Mouse (Mus musculus): Measurements from ENCODE around the gene Itk. TPM values are rescaled to one million over a fixed set of nuclear protein-coding genes. Genes with fewer than 3 reads are reported as not detected.

Gene Itk
- total RNA-seq, 2 experiments from 2014 or later: 0.36 to 0.58 TPM

- peak in 1 of 2 experiments; percentile 8 for DNase-seq (ENCODE audit: low spot score in 2 of 2)
These were observed 27.0 kb downstream of the Itk start for GRCm38 (mm10) chr11:46362061-46363022.

- no peak for DNase-seq (ENCODE audit: low spot score in 2 of 2)
These were observed 28.2 kb downstream of the Itk start for GRCm38 (mm10) chr11:46360991-46361665.

GRCm38 (mm10) chr11:46358369-46358768 is 30.9 kb downstream of the Itk start:
- no peak for DNase-seq (ENCODE audit: low spot score in 2 of 2)

- DNase-seq (ENCODE audit: low spot score in 2 of 2): no peak
These were observed 39.5 kb downstream of the Itk start for GRCm38 (mm10) chr11:46349681-46350410.

- no peak for DNase-seq (ENCODE audit: low spot score in 2 of 2)
These were observed 40.9 kb downstream of the Itk start for GRCm38 (mm10) chr11:46348416-46348815.

- no peak for DNase-seq (ENCODE audit: low spot score in 2 of 2)
These were observed 41.6 kb downstream of the Itk start for GRCm38 (mm10) chr11:46347756-46348155.

GRCm38 (mm10) chr11:46343886-46344546 is 45.3 kb downstream of the Itk start:
- no peak for DNase-seq (ENCODE audit: low spot score in 2 of 2)

- no peak for DNase-seq (ENCODE audit: low spot score in 2 of 2)
These were observed 47.4 kb downstream of the Itk start for GRCm38 (mm10) chr11:46341960-46342359.

- DNase-seq (ENCODE audit: low spot score in 2 of 2): no peak
These were observed 53.3 kb downstream of the Itk start for GRCm38 (mm10) chr11:46336020-46336419.

- DNase-seq (ENCODE audit: low spot score in 2 of 2): no peak
These were observed 57.1 kb downstream of the Itk start for GRCm38 (mm10) chr11:46332217-46332616.

- DNase-seq (ENCODE audit: low spot score in 2 of 2): no peak
These were observed 62.9 kb downstream of the Itk start for GRCm38 (mm10) chr11:46326271-46327015.

GRCm38 (mm10) chr11:46321559-46321958 is 67.8 kb downstream of the Itk start:
- no peak for DNase-seq (ENCODE audit: low spot score in 2 of 2)

GRCm38 (mm10) chr11:46314534-46314933 is 74.8 kb downstream of the Itk start:
- DNase-seq (ENCODE audit: low spot score in 2 of 2): no peak

GRCm38 (mm10) chr11:46313851-46314250 is 75.5 kb downstream of the Itk start:
- no peak for DNase-seq (ENCODE audit: low spot score in 2 of 2)

GRCm38 (mm10) chr11:46312523-46313035 is 76.7 kb downstream of the Itk start, which contains the start of gene Cyfip2:
Gene Cyfip2, minus strand, starts transcription at chr11:46312859.
- peak in 1 of 2 experiments; percentile 36 for DNase-seq (ENCODE audit: low spot score in 2 of 2)

- peak; percentile 60 to 74 for DNase-seq (ENCODE audit: low spot score in 2 of 2)
These were observed 77.4 kb downstream of the Itk start for GRCm38 (mm10) chr11:46311703-46312522.

GRCm38 (mm10) chr11:46311181-46311702 is 78.1 kb downstream of the Itk start:
- no peak for DNase-seq (ENCODE audit: low spot score in 2 of 2)

GRCm38 (mm10) chr11:46310647-46311063 is 78.7 kb downstream of the Itk start:
- no peak for DNase-seq (ENCODE audit: low spot score in 2 of 2)

All from layer of hippocampus, postnatal 14 days (tissue).